Mouse (Mus musculus) lung, postnatal 14 days (tissue): Measurements from ENCODE around the gene Arrdc5.

Source experiments
- DNase-seq: peaks from one replicate; pipeline ENCODE4 v3.0.0; 2021

Gene Arrdc5

GRCm38 (mm10) chr17:56303160-56303846, 3.2 kb upstream of the Arrdc5 start, which contains the start of gene Uhrf1:
TSS of gene Uhrf1 (plus strand) at chr17:56303321.
- peak; percentile 67 for DNase-seq

- no peak for DNase-seq
Observed at GRCm38 (mm10) chr17:56302363-56302996, 2.4 kb upstream of the Arrdc5 start.

GRCm38 (mm10) chr17:56298238-56298637, 1.8 kb downstream of the Arrdc5 start:
- no peak for DNase-seq

GRCm38 (mm10) chr17:56296201-56296600, 3.9 kb downstream of the Arrdc5 start:
- DNase-seq = no peak

GRCm38 (mm10) chr17:56294241-56294640, 5.8 kb downstream of the Arrdc5 start:
- no peak for DNase-seq

- no peak for DNase-seq
Observed at GRCm38 (mm10) chr17:56293291-56293690, 6.8 kb downstream of the Arrdc5 start.

GRCm38 (mm10) chr17:56292531-56293222, 7.4 kb downstream of the Arrdc5 start, which contains the start of gene Plin3:
TSS of gene Plin3 (minus strand) at chr17:56292873.
- DNase-seq = no peak

GRCm38 (mm10) chr17:56291826-56292475, 8.1 kb downstream of the Arrdc5 start:
- no peak for DNase-seq

- DNase-seq = peak; percentile 94
Observed at GRCm38 (mm10) chr17:56291171-56291511, 8.9 kb downstream of the Arrdc5 start.

GRCm38 (mm10) chr17:56290388-56291170, 9.5 kb downstream of the Arrdc5 start:
- DNase-seq = peak; percentile 100

GRCm38 (mm10) chr17:56289371-56290331, 10.4 kb downstream of the Arrdc5 start:
- DNase-seq = peak; percentile 55

GRCm38 (mm10) chr17:56288866-56289265, 11.2 kb downstream of the Arrdc5 start:
- no peak for DNase-seq

GRCm38 (mm10) chr17:56287830-56288229, 12.3 kb downstream of the Arrdc5 start:
- peak; percentile 58 for DNase-seq

- no peak for DNase-seq
Observed at GRCm38 (mm10) chr17:56285995-56286394, 14.1 kb downstream of the Arrdc5 start.

- DNase-seq = no peak
Observed at GRCm38 (mm10) chr17:56283316-56283715, 16.8 kb downstream of the Arrdc5 start.

- DNase-seq = no peak
Observed at GRCm38 (mm10) chr17:56282802-56283201, 17.3 kb downstream of the Arrdc5 start.

- DNase-seq = no peak
Observed at GRCm38 (mm10) chr17:56281193-56281592, 18.9 kb downstream of the Arrdc5 start.

- no peak for DNase-seq
Observed at GRCm38 (mm10) chr17:56279481-56280155, 20.5 kb downstream of the Arrdc5 start.

- DNase-seq = no peak
Observed at GRCm38 (mm10) chr17:56278340-56278739, 21.7 kb downstream of the Arrdc5 start.

- no peak for DNase-seq
Observed at GRCm38 (mm10) chr17:56277567-56277893, 22.6 kb downstream of the Arrdc5 start.
